Mouse (Mus musculus) cerebellum, adult 2 months (tissue): ENCODE results near the gene Ptges3l.

Source experiments
- CTCF ChIP-seq: fragments of 200-500 bp; IDR thresholded peaks from 2 replicates; pipeline ENCODE4 v1.5.1; 2011; ENCODE audit warnings: low read depth, mild to moderate bottlenecking, control low read depth, low read length, moderate library complexity, borderline replicate concordance; ENCODE audit not compliant: insufficient read depth
- POLR2A ChIP-seq: fragments of 200-500 bp; IDR thresholded peaks from 2 replicates; pipeline ENCODE4 v1.6.1; 2011; ENCODE audit warnings: low read length, control low read depth, borderline replicate concordance; ENCODE audit not compliant: insufficient read depth

- TF ChIP-seq CTCF, result no peak
- TF ChIP-seq POLR2A, result no peak
These were observed 5.5 kb downstream of the Ptges3l start for GRCm38 (mm10) chr11:101419610-101420009.
